Mouse (Mus musculus): ENCODE data around the gene Cdh12.

Cdh12 gene

GRCm38 (mm10) chr15:20711859-20712258, 262.8 kb downstream of the Cdh12 start:
- DNase-seq (ENCODE audit: low spot score in 2 of 2), result no peak

GRCm38 (mm10) chr15:20772289-20772688, 323.2 kb downstream of the Cdh12 start:
- no peak for DNase-seq (ENCODE audit: low spot score in 2 of 2)

- no peak for DNase-seq (ENCODE audit: low spot score in 2 of 2)
Observed at GRCm38 (mm10) chr15:20773423-20773822, 324.4 kb downstream of the Cdh12 start.

GRCm38 (mm10) chr15:20796999-20797398, 347.9 kb downstream of the Cdh12 start:
- no peak for DNase-seq (ENCODE audit: low spot score in 2 of 2)

- DNase-seq (ENCODE audit: low spot score in 2 of 2), result no peak
Observed at GRCm38 (mm10) chr15:20798541-20798940, 349.5 kb downstream of the Cdh12 start.

GRCm38 (mm10) chr15:20835887-20836286, 386.8 kb downstream of the Cdh12 start:
- DNase-seq (ENCODE audit: low spot score in 2 of 2), result no peak

- DNase-seq (ENCODE audit: low spot score in 2 of 2), result no peak
Observed at GRCm38 (mm10) chr15:20836991-20837390, 387.9 kb downstream of the Cdh12 start.

GRCm38 (mm10) chr15:20841479-20841878, 392.4 kb downstream of the Cdh12 start:
- no peak for DNase-seq (ENCODE audit: low spot score in 2 of 2)

GRCm38 (mm10) chr15:20863076-20863475, 414.0 kb downstream of the Cdh12 start:
- DNase-seq (ENCODE audit: low spot score in 2 of 2), result no peak

GRCm38 (mm10) chr15:20872518-20872917, 423.5 kb downstream of the Cdh12 start:
- no peak for DNase-seq (ENCODE audit: low spot score in 2 of 2)

GRCm38 (mm10) chr15:20876993-20877392, 427.9 kb downstream of the Cdh12 start:
- no peak for DNase-seq (ENCODE audit: low spot score in 2 of 2)

GRCm38 (mm10) chr15:20893471-20893870, 444.4 kb downstream of the Cdh12 start:
- no peak for DNase-seq (ENCODE audit: low spot score in 2 of 2)

- DNase-seq (ENCODE audit: low spot score in 2 of 2), result no peak
Observed at GRCm38 (mm10) chr15:20902568-20902967, 453.5 kb downstream of the Cdh12 start.

GRCm38 (mm10) chr15:20928221-20928620, 479.2 kb downstream of the Cdh12 start:
- DNase-seq (ENCODE audit: low spot score in 2 of 2), result no peak

- DNase-seq (ENCODE audit: low spot score in 2 of 2), result no peak
Observed at GRCm38 (mm10) chr15:20944000-20944399, 494.9 kb downstream of the Cdh12 start.

- no peak for DNase-seq (ENCODE audit: low spot score in 2 of 2)
Observed at GRCm38 (mm10) chr15:20967463-20967862, 518.4 kb downstream of the Cdh12 start.

GRCm38 (mm10) chr15:20971041-20971440, 522.0 kb downstream of the Cdh12 start:
- DNase-seq (ENCODE audit: low spot score in 2 of 2), result no peak

- no peak for DNase-seq (ENCODE audit: low spot score in 2 of 2)
Observed at GRCm38 (mm10) chr15:21000541-21000940, 551.5 kb downstream of the Cdh12 start.

- no peak for DNase-seq (ENCODE audit: low spot score in 2 of 2)
Observed at GRCm38 (mm10) chr15:21007931-21008330, 558.9 kb downstream of the Cdh12 start.

GRCm38 (mm10) chr15:21008487-21008886, 559.4 kb downstream of the Cdh12 start:
- no peak for DNase-seq (ENCODE audit: low spot score in 2 of 2)

- no peak for DNase-seq (ENCODE audit: low spot score in 2 of 2)
Observed at GRCm38 (mm10) chr15:21008969-21009368, 559.9 kb downstream of the Cdh12 start.

GRCm38 (mm10) chr15:21063683-21064082, 614.6 kb downstream of the Cdh12 start:
- no peak for DNase-seq (ENCODE audit: low spot score in 2 of 2)

GRCm38 (mm10) chr15:21069264-21069663, 620.2 kb downstream of the Cdh12 start:
- DNase-seq (ENCODE audit: low spot score in 2 of 2), result no peak

GRCm38 (mm10) chr15:21092824-21093223, 643.8 kb downstream of the Cdh12 start:
- DNase-seq (ENCODE audit: low spot score in 2 of 2), result no peak

Data from frontal cortex, postnatal 10 days (tissue).